In the genomic region with DNA sequence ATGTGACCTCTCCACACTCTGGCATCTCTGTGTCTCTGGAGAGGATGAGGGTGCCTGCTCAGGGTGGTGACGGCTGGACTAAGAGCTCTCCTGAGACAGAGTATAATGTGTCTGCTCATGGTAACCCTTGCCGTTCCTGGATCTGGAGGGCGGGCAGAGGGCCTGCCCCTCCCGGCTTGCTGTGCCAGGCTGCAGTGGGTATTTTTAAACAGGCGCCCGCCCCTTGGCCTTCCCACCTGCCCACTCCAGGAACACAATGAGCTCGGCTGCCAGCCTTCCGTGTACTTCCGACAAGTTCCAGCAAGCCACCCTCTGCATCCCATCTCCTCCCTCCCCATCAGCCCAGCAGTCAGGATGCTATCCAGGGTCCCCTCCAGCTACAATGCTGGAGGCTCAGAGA, we compare ENCODE assay signal across 8 mouse cellular contexts. TPM values are rescaled to one million over a fixed set of nuclear protein-coding genes. Genes with fewer than 3 reads are reported as not detected.
DNase-seq lines count a peak whose midpoint lies in the region; ATAC-seq lines count a peak whose summit lies in the region.

No protein-coding gene starts in this region.

- H3K9me3 ChIP-seq in hindbrain, embryonic 10.5 days, result no peaks in the 10 kb centered on the region
- no peaks in the 10 kb centered on the region for H3K9me3 ChIP-seq in hindbrain, embryonic 16.5 days (ENCODE audit: control insufficient read depth, low read length)
- no peaks in the 10 kb centered on the region for H3K9me3 ChIP-seq in heart, embryonic 12.5 days (replicated peaks)

- peaks cover 76% of the 10 kb centered on the region for H3K4me1 ChIP-seq in hindbrain, embryonic 10.5 days (replicated peaks)
- H3K4me1 ChIP-seq in hindbrain, embryonic 16.5 days (ENCODE audit: control insufficient read depth, insufficient read depth, low read depth, low read length), result peaks cover 16% of the 10 kb centered on the region
- peaks cover 93% of the 10 kb centered on the region for H3K4me1 ChIP-seq in heart, embryonic 12.5 days (replicated peaks)

- no peak for DNase-seq in hindbrain, embryonic 10.5 days (ENCODE audit: low spot score)
- DNase-seq in adrenal gland, postnatal 36 days, result peak; percentile 62 to 72
- DNase-seq in kidney, postnatal 14 days, result peak; percentile 59
- DNase-seq in urinary bladder, postnatal 25 days (ENCODE audit: low spot score), result no peak
- no peak for DNase-seq in cerebellum, adult 11 months

- H3K27me3 ChIP-seq in hindbrain, embryonic 10.5 days (ENCODE audit: insufficient read depth, poor library complexity, severe bottlenecking), result no peaks in the 10 kb centered on the region
- no peaks in the 10 kb centered on the region for H3K27me3 ChIP-seq in hindbrain, embryonic 16.5 days (replicated peaks; ENCODE audit: control insufficient read depth, insufficient read depth, low read length)
- H3K27me3 ChIP-seq in heart, embryonic 12.5 days (replicated peaks), result no peaks in the 10 kb centered on the region

- H3K27ac ChIP-seq in hindbrain, embryonic 10.5 days, result peak overlapping the region; percentile 87
- H3K27ac ChIP-seq in hindbrain, embryonic 16.5 days (ENCODE audit: low read depth, low read length), result no peak overlapping the region
- H3K27ac ChIP-seq in heart, embryonic 12.5 days (ENCODE audit: poor library complexity, severe bottlenecking), result peak overlapping the region; percentile 77; the same call in 1 of the 2 replicates

- H3K4me3 ChIP-seq in hindbrain, embryonic 10.5 days, result peak overlapping the region; percentile 18
- no peak overlapping the region for H3K4me3 ChIP-seq in hindbrain, embryonic 16.5 days (ENCODE audit: low read length)
- H3K4me3 ChIP-seq in heart, embryonic 12.5 days, result no peak overlapping the region

- H3K9ac ChIP-seq in hindbrain, embryonic 16.5 days (ENCODE audit: low read depth, low read length), result no peak overlapping the region
- no peak overlapping the region for H3K9ac ChIP-seq in heart, embryonic 12.5 days

- WGBS in hindbrain, embryonic 10.5 days, result 40% methylated on average over 9 of the region's 9 CpGs
- WGBS in hindbrain, embryonic 16.5 days, result 30% methylated on average over 9 of the region's 9 CpGs
- 28% methylated on average over 9 of the region's 9 CpGs for WGBS in heart, embryonic 12.5 days

- no peak for ATAC-seq in hindbrain, embryonic 16.5 days
- no peak for ATAC-seq in heart, embryonic 12.5 days (ENCODE audit: insufficient number of reproducible peaks, low FRiP score)
- no peak; the same call in 1 of the 2 replicates for ATAC-seq in frontal cortex, adult (ENCODE audit: low TSS enrichment)

- H3K4me2 ChIP-seq in hindbrain, embryonic 16.5 days (ENCODE audit: low read length), result no peak overlapping the region
- H3K4me2 ChIP-seq in heart, embryonic 12.5 days, result peak overlapping the region; percentile 46

- peaks cover 51% of the 10 kb centered on the region for H3K36me3 ChIP-seq in hindbrain, embryonic 10.5 days
- H3K36me3 ChIP-seq in hindbrain, embryonic 16.5 days (ENCODE audit: control insufficient read depth, insufficient read depth, low read length), result no peaks in the 10 kb centered on the region
- H3K36me3 ChIP-seq in heart, embryonic 12.5 days, result peaks cover 16% of the 10 kb centered on the region

RNA-seq across cellular contexts. Expression of a gene that starts 20.1 kb away (rescaled TPM):
- polyA plus RNA-seq in hindbrain, embryonic 10.5 days (2016; fragmentation: Nextera tagmentation; extraction: Ambion mirVana), result 6.7 and 8.2 TPM in 2 replicates
- polyA plus RNA-seq in hindbrain, embryonic 16.5 days (2015; fragmentation: Nextera tagmentation; extraction: Ambion mirVana), result 13.6 and 18.2 TPM in 2 replicates
- total RNA-seq in adrenal gland, postnatal 36 days (2021), result 10 to 100 TPM; 63.3 to 69.0 TPM
- polyA plus RNA-seq in heart, embryonic 12.5 days (2016; fragmentation: Nextera tagmentation; extraction: Ambion mirVana), result 8.7 and 10.6 TPM in 2 replicates

RNA-seq across cellular contexts. Expression of a gene that starts 48.5 kb away (rescaled TPM):
- polyA plus RNA-seq in hindbrain, embryonic 10.5 days (2016; fragmentation: Nextera tagmentation; extraction: Ambion mirVana), result 3.6 and 4.8 TPM in 2 replicates
- 5.1 and 5.3 TPM in 2 replicates for polyA plus RNA-seq in hindbrain, embryonic 16.5 days (2015; fragmentation: Nextera tagmentation; extraction: Ambion mirVana)
- 1 to 10 TPM; 1.6 to 4.2 TPM for total RNA-seq in adrenal gland, postnatal 36 days (2021)
- 4.1 TPM in 2 replicates for polyA plus RNA-seq in heart, embryonic 12.5 days (2016; fragmentation: Nextera tagmentation; extraction: Ambion mirVana)

Comparison
In these comparisons a context has a peak if more than half of its experiments do, and no peak if none do; other contexts are left out.
1. DNase-seq: peak in adrenal gland, postnatal 36 days (2 of 2) and kidney, postnatal 14 days (single experiment); none in hindbrain, embryonic 10.5 days (single experiment), urinary bladder, postnatal 25 days (single experiment) and cerebellum, adult 11 months (single experiment).